Mouse (Mus musculus) myocyte (in vitro differentiated cells): ENCODE results near the gene Neu2. TPM values are rescaled to one million over a fixed set of nuclear protein-coding genes. Genes with fewer than 3 reads are reported as not detected.
A peak's percentile ranks its signal among the peaks of the same experiment; 100 is the strongest.

Experiments
- H3K27me3 ChIP-seq: one replicate; pipeline ENCODE4 v1.6.1; 2011; ENCODE audit not compliant: control insufficient read depth, insufficient read depth, insufficient read length
- H3K36me3 ChIP-seq: one replicate; pipeline ENCODE4 v1.6.1; 2011; ENCODE audit not compliant: control insufficient read depth, insufficient read depth
- H3K4me2 ChIP-seq: one replicate; pipeline ENCODE4 v1.6.1; 2011; ENCODE audit warnings: low read depth, control low read depth
- H3K4me3 ChIP-seq: one replicate; pipeline ENCODE4 v1.5.1; 2011; ENCODE audit warnings: mild to moderate bottlenecking, control low read depth, moderate library complexity
- H3K79me2 ChIP-seq: one replicate; pipeline ENCODE4 v1.6.1; 2011; ENCODE audit not compliant: control insufficient read depth, insufficient read depth
- H3ac ChIP-seq: one replicate; pipeline ENCODE4 v1.6.1; 2011; ENCODE audit not compliant: control insufficient read depth, insufficient read length
- CEBPB ChIP-seq: IDR thresholded peaks from 2 replicates; pipeline ENCODE4 v1.6.1; 2011; ENCODE audit warnings: mild to moderate bottlenecking, moderate library complexity; ENCODE audit not compliant: poor library complexity, insufficient read depth, severe bottlenecking
- E2F4 ChIP-seq: IDR thresholded peaks from one replicate; pipeline ENCODE4 v1.6.1; 2011; ENCODE audit warnings: mild to moderate bottlenecking, control low read depth, moderate library complexity; ENCODE audit not compliant: insufficient read depth
- MAX ChIP-seq: IDR thresholded peaks from one replicate; pipeline ENCODE4 v1.6.1; 2011; ENCODE audit warnings: low read depth, mild to moderate bottlenecking, control low read depth
- MYOD1 ChIP-seq, 3 experiments: IDR thresholded peaks; one replicate each; pipeline ENCODE4 v1.6.1; 2011; ENCODE audit warnings: control low read depth in 2 of 3, low read depth in 2 of 3, mild to moderate bottlenecking in 2 of 3, moderate library complexity in 1 of 3; ENCODE audit not compliant: insufficient read length in 2 of 3, control insufficient read depth in 1 of 3
- MYOG ChIP-seq, 3 experiments: IDR thresholded peaks; one replicate each; pipeline ENCODE4 v1.6.1; 2011; ENCODE audit warnings: control low read depth in 2 of 3, low read depth in 2 of 3, mild to moderate bottlenecking in 2 of 3; ENCODE audit not compliant: insufficient read length in 2 of 3, control insufficient read depth in 1 of 3, insufficient read depth in 1 of 3
- POLR2A ChIP-seq: IDR thresholded peaks from one replicate; pipeline ENCODE4 v1.6.1; 2011; ENCODE audit warnings: low read depth, mild to moderate bottlenecking, control low read depth, moderate library complexity; ENCODE audit not compliant: insufficient read length
- POLR2AphosphoS2 ChIP-seq: IDR thresholded peaks from one replicate; pipeline ENCODE4 v1.6.1; 2011; ENCODE audit warnings: low read depth, control low read depth; ENCODE audit not compliant: insufficient read length
- REST ChIP-seq: IDR thresholded peaks from one replicate; pipeline ENCODE4 v1.6.1; 2011; ENCODE audit warnings: mild to moderate bottlenecking, control low read depth, moderate library complexity; ENCODE audit not compliant: insufficient read depth, insufficient read length
- SRF ChIP-seq: IDR thresholded peaks from one replicate; pipeline ENCODE4 v1.6.1; 2011; ENCODE audit warnings: low read depth; ENCODE audit not compliant: control insufficient read depth, insufficient read length
- TCF12 ChIP-seq: IDR thresholded peaks from one replicate; pipeline ENCODE4 v1.6.1; 2011; ENCODE audit warnings: mild to moderate bottlenecking, control low read depth; ENCODE audit not compliant: poor library complexity, insufficient read depth, severe bottlenecking
- TCF3 ChIP-seq: IDR thresholded peaks from one replicate; pipeline ENCODE4 v1.6.1; 2011; ENCODE audit warnings: low read depth, control low read depth; ENCODE audit not compliant: insufficient read length
- USF1 ChIP-seq: IDR thresholded peaks from one replicate; pipeline ENCODE4 v1.6.1; 2011; ENCODE audit warnings: low read depth, mild to moderate bottlenecking, control low read depth, moderate library complexity
- polyA plus RNA-seq: library from polyadenylated mRNA; unstranded; fragments of >200 nt; fragmentation: generic; extraction: Trizol; gene quantifications from one replicate; pipeline ENCODE4 v1.2.1, GENCODE M21; 2012; ENCODE audit warnings: missing spikeins

Gene Neu2
- polyA plus RNA-seq, 1 experiment = 1.6 TPM

DNA sequence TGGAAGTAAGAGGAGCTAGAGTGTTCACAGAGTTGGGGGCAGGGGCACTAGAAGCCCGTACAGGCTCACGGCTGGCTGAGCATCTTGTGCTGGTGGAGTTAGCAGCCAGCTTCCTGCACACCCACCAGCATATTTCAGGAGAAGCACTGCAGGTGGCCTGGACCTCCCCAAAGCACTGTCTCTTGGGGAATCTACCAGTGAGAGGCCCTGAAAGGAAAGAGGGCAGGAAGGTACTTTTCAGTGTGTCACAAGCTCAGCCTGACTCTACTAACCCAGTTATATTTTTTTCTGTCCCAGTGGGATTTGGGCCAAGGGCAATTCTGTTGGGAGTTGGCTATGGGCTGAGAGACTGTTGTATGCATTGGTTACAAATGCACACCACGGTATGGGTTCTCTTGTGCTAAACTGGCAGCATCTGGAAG lies 112.2 kb downstream of the Neu2 start:
- no peaks in the 10 kb centered on the region for H3K79me2 ChIP-seq
- no peak for TF ChIP-seq MYOD1 (IDR thresholded peaks at IDR 0.05; ENCODE audit: control insufficient read depth in 1 of 3, insufficient read length in 2 of 3, low read depth in 2 of 3)
- TF ChIP-seq POLR2A = no peak
- no peak for TF ChIP-seq TCF12
- TF ChIP-seq CEBPB = no peak
- TF ChIP-seq E2F4 = no peak
- TF ChIP-seq SRF = no peak
- no peak for TF ChIP-seq USF1
- TF ChIP-seq POLR2AphosphoS2 = no peak
- TF ChIP-seq MYOG (IDR thresholded peaks at IDR 0.05; ENCODE audit: control insufficient read depth in 1 of 3, insufficient read depth in 1 of 3, insufficient read length in 2 of 3, low read depth in 2 of 3) = no peak
- TF ChIP-seq REST = no peak
- TF ChIP-seq TCF3 = no peak
- TF ChIP-seq MAX = no peak
- H3K27me3 ChIP-seq = no peaks in the 10 kb centered on the region
- no peaks in the 10 kb centered on the region for H3K36me3 ChIP-seq
- H3K4me2 ChIP-seq = no peak overlapping the region
- H3K4me3 ChIP-seq = no peak overlapping the region
- H3ac ChIP-seq = no peak overlapping the region

DNA sequence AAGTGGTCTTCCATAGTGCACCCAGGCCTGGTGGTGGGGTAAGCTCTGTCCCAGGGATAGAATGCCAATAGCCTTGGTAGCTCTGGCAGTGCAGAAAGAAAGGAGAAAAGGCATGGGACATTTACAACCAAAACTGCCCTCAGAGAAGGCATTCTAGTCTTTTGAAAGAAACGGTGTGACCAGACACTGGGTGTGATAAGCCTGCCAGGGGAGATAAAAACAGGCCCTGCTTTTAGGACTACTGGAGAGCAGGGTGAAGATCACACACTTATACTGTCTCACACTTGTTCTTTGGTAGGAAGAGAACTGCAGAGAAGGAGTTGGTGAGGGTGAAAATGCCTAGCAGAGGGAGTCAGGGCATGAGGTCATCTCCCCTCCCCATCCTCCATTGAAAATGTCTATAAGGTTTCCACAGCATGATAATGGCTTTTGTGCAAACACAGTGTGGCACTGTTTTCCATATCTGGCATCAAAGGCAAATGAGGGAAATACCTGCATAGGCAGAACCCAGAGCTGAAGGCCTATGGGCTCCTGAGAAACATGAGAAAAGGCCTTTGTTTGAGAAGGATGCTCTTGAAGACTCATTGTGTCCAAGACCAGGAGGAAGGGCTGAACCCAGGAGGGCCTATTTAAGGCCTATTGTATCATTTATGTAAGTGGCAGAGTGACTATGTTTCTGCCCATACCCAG lies 114.4 kb downstream of the Neu2 start:
- H3ac ChIP-seq = no peak overlapping the region
- no peaks in the 10 kb centered on the region for H3K79me2 ChIP-seq
- H3K27me3 ChIP-seq = no peaks in the 10 kb centered on the region
- TF ChIP-seq MYOD1 (IDR thresholded peaks at IDR 0.05; ENCODE audit: control insufficient read depth in 1 of 3, insufficient read length in 2 of 3, low read depth in 2 of 3) (no peak), TCF3 (no peak), CEBPB (no peak), TCF12 (no peak), REST (no peak), MAX (no peak), MYOG (IDR thresholded peaks at IDR 0.05; ENCODE audit: control insufficient read depth in 1 of 3, insufficient read depth in 1 of 3, insufficient read length in 2 of 3, low read depth in 2 of 3) (no peak), USF1 (no peak), POLR2A (no peak), E2F4 (no peak), SRF (no peak), POLR2AphosphoS2 (no peak)
- no peak overlapping the region for H3K4me2 ChIP-seq
- no peaks in the 10 kb centered on the region for H3K36me3 ChIP-seq
- no peak overlapping the region for H3K4me3 ChIP-seq

DNA sequence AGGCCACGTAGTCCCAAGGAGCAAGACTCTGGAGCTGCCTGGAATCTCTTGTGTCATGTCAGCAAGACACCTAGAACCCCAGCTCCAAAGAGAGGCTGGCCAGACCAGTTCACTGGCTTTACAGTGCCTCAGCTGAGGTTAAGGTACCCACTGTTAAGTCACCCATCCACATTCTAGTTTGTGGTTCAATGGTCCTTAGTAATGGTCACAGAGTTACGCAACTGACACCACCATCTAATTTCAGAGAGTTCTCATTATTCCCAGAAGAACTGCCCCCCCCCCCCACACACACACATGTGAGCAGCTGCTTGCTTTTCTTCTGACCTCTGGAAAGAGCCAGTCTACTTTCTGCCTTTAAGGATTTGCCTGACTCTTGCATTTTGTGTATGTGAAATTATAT lies 115.1 kb downstream of the Neu2 start:
- 0 out of 2 replicates have a peak, but pooled peaks have one; percentile 27 for TF ChIP-seq CEBPB
- no peak for TF ChIP-seq POLR2AphosphoS2

DNA sequence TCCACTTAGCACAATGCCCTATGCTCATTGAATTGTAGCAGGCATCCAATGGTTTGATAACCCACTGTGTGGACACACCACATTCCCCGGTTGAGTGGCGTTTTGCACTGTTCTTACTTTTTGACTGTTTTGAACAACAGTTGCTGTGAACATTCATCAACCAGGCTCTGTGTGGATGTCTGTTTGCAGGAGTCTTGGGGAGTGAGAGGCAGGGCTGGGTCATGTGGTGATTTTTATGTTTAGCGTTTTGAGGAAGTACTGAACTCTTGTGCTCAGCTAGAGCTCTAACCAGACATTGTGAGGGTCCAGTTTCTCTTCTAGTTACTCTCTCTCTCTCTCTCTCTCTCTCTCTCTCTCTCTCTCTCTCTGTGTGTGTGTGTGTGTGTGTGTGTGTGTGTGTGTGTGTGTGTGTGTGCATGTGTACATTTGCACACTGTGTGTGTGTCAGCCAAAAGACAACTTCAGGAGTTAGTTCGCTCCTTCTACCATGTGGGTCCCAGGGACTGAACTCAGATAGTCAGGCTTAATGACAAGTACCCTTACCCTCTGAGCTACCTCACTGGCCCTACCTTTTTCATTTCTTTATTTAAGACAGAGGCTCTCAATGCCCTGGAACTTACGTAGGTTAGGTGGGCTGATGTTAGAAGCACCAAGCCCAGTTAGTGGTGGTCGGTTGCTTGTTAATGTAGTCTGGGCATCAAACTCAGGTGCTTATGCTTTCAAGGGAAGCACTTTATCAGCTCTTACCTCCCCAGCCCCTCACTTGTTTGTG lies 115.8 kb downstream of the Neu2 start:
- H3K4me2 ChIP-seq = no peak overlapping the region
- H3ac ChIP-seq = no peak overlapping the region
- H3K4me3 ChIP-seq = no peak overlapping the region
- no peaks in the 10 kb centered on the region for H3K79me2 ChIP-seq
- no peaks in the 10 kb centered on the region for H3K36me3 ChIP-seq
- no peaks in the 10 kb centered on the region for H3K27me3 ChIP-seq
- TF ChIP-seq MYOD1 (IDR thresholded peaks at IDR 0.05; ENCODE audit: control insufficient read depth in 1 of 3, insufficient read length in 2 of 3, low read depth in 2 of 3) (no peak), MYOG (IDR thresholded peaks at IDR 0.05; ENCODE audit: control insufficient read depth in 1 of 3, insufficient read depth in 1 of 3, insufficient read length in 2 of 3, low read depth in 2 of 3) (no peak), POLR2AphosphoS2 (no peak), TCF3 (no peak)

More for the DNA sequence above, 115.1 kb downstream of the Neu2 start:
- no peaks in the 10 kb centered on the region for H3K27me3 ChIP-seq
- H3ac ChIP-seq = no peak overlapping the region
- no peak overlapping the region for H3K4me3 ChIP-seq
- H3K36me3 ChIP-seq = no peaks in the 10 kb centered on the region
- H3K4me2 ChIP-seq = no peak overlapping the region
- no peaks in the 10 kb centered on the region for H3K79me2 ChIP-seq

DNA sequence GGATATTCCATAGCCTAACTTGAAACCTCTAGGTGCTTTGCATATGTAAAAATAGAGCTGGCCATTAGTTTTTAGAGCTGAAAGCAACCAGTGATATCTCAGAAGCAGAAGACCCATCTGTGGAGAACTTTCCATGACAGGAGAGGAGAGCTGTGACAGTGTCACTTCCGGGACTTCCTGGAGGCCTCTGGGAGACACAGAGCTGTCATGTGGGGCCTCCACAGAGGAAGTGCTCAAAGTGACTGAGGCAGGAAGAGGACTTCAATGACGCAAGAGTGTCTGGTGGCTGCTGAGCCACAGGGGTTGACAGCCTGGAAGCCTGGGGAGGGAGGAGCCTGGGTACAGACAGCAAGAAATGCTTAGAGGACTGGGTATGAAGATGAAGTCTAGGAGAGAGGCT lies 116.7 kb downstream of the Neu2 start:
- TF ChIP-seq MYOG (IDR thresholded peaks at IDR 0.05; ENCODE audit: control insufficient read depth in 1 of 3, insufficient read depth in 1 of 3, insufficient read length in 2 of 3, low read depth in 2 of 3) = no peak
- no peak for TF ChIP-seq MYOD1 (IDR thresholded peaks at IDR 0.05; ENCODE audit: control insufficient read depth in 1 of 3, insufficient read length in 2 of 3, low read depth in 2 of 3)
- TF ChIP-seq E2F4 = no peak

More for the DNA sequence above, 116.7 kb downstream of the Neu2 start:
- no peak overlapping the region for H3K4me2 ChIP-seq
- H3K27me3 ChIP-seq = no peaks in the 10 kb centered on the region
- no peaks in the 10 kb centered on the region for H3K36me3 ChIP-seq
- no peak overlapping the region for H3ac ChIP-seq
- no peaks in the 10 kb centered on the region for H3K79me2 ChIP-seq
- H3K4me3 ChIP-seq = no peak overlapping the region
